Mouse (Mus musculus) fibroblast of lung, adult 2 months (primary cell): ENCODE data around the gene Ddx39b.

ENCODE experiments used
- DNase-seq: peaks from one replicate; pipeline ENCODE4 v3.0.0-alpha.2; 2011; ENCODE audit warnings: low read depth

Ddx39b gene

GRCm38 (mm10) chr17:35241305-35242014, at the start of gene Ddx39b:
Gene Ddx39b (plus strand): TSS chr17:35241746.
- DNase-seq = peak; percentile 90

DNA sequence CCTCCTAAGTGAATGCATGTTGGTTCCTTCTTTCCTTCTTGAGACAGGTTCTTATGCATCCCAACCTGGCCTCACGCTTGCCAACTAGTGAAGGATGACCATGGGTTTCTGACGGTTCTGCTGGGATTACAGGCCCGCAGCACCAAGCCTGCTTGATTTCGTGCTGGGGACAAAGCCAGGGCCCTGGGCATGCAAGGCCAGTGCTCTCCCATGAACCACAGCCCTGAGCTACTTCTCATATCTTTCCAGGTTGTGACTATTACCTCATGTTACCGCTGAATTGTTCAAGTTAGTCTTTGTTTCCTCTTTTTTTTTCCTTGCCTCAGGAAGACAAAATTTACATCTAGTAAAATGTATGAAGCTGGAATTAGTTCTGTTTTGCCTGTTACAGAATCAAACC, 48.6 kb upstream of the Ddx39b start:
- DNase-seq = no peak

DNA sequence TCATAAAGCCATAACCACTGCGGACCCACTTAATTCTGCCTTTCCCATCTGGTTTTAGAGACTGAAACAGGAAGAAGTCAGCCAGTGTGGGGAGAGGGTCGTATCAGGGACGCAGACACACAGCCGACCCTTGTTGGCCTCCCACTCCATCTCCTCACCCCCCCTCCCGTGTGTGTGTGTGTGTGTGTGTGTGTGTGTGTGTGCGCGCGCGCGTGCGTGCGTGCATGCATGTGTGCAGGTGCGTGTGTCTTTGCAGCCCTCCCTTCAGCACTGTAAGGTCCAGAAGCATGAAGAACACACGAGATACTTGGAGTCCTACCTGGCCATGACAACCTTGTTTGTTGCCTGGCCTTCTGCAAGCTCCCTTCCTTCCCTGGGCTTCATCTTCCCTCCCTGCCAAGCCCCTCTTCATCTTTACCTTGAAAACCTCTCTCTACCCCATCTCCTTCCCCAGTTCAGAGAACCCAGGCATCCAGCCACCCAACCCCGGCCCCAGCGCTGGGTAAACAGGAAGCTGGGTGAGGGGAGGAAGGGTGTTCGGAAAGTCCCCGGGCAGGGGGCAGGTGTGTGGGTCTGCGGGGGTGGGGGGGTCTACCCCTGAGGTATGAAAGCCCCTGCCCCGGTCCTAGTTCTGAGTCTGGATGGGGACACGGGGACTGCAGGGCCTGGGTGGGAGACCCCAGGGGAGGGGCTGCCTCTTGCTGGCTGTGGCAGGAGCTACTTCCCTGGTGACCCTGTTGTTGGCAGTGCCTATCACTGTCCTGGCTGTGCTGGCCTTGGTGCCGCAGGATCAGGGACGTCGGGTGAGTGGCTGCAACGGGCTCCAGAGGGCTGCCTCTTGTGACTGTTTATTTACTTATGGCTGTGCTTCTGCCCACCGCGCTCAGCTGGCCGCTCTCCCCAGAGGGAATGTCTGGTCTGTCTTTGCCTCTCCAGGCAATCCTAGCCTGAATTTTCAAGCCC, 47.4 kb upstream of the Ddx39b start, which contains the start of gene Ltb:
Gene Ltb (plus strand): TSS at position 559 of the 963 bp plus-strand sequence.
- DNase-seq = no peak

DNA sequence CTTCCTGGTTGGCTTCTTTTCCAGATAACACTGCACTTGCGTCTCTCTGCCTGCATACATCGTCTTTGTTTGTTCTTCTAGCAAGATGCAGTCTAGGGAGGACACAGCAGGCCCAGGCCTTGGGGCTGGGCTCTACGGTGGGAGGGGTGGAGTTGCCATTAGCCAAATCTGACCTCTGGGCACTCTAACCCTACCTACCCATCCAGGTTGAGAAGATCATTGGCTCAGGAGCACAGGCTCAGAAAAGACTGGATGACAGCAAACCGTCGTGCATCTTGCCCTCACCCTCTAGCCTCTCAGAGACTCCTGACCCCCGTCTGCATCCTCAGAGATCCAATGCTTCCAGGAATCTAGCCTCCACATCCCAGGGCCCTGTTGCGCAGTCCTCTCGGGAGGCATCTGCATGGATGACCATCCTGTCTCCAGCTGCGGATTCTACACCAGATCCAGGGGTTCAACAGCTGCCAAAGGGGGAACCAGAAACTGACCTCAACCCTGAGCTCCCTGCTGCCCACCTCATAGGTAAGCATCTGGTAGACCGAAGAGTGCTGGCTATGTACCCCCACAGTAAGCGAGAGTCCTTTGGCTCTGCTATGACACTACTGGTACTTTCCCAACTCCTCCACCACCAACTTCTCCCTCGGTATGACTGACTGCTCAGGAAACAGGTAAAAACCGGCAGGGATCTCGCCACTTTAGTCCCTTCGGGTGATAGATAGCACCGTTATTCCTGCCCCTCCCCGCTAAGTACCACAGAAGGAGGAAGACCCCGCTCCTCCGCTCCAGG, 46.5 kb upstream of the Ddx39b start:
- no peak for DNase-seq

DNA sequence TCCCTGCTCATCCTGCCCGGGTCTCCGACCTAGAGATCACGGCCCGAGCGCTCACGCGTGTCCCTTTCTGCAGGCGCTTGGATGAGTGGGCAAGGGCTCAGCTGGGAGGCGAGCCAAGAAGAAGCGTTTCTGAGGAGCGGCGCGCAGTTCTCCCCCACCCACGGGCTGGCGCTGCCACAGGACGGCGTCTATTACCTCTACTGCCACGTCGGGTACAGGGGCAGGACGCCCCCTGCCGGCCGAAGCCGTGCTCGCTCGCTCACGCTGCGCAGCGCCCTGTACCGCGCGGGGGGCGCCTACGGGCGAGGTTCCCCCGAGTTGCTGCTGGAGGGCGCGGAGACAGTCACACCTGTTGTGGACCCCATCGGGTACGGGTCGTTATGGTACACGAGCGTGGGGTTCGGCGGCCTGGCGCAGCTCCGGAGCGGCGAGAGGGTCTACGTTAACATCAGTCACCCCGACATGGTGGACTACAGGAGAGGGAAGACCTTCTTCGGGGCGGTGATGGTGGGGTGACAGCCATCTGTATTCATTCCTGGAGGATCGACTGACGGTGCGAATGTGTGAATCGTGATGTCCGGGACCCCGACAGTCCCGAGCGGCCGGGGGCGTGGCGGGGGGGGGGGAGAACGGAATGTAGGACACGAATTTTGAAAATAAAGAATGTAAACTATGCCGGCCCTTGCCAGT, 45.8 kb upstream of the Ddx39b start:
- no peak for DNase-seq

- DNase-seq = no peak
These were observed 45.3 kb upstream of the Ddx39b start for GRCm38 (mm10) chr17:35196321-35196641.

- no peak for DNase-seq
These were observed 44.4 kb upstream of the Ddx39b start for GRCm38 (mm10) chr17:35197126-35197525.

DNA sequence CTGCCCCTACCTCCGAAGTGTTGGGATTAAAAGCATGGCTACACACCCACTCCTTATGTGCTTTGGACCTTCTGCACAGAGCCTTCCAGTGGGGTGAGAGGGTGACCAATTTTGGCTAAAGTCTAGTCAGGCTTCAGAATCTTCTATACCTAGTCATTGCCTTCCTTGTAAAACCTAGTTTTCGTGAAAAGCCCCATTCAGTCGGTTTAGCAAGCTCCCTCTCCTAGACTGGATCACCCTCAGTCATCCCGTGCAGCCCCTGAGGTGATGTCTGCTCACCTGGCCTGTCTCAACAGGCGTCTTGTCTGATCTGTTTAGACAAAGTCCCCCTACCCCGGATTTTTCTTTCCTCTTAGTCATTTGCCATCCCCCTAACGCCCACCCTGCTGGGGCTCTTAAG, 43.5 kb upstream of the Ddx39b start:
- DNase-seq = no peak

GRCm38 (mm10) chr17:35198946-35199345, 42.6 kb upstream of the Ddx39b start:
- DNase-seq = no peak

DNA sequence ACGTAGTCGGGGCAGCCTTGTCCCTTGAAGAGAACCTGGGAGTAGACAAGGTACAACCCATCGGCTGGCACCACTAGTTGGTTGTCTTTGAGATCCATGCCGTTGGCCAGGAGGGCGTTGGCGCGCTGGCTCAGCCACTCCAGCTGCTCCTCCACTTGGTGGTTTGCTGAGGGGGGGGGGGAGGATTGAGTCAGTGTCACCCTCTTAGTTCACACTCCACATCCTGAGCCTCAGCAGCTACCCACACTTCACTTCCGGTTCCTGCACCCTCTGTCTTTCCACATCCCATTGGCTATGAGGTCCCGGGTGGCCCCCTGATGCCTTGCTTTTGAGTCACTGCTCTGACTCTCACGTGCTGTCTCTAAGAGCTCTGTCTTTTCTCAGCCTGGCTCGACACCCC, 41.1 kb upstream of the Ddx39b start:
- DNase-seq = no peak

DNA sequence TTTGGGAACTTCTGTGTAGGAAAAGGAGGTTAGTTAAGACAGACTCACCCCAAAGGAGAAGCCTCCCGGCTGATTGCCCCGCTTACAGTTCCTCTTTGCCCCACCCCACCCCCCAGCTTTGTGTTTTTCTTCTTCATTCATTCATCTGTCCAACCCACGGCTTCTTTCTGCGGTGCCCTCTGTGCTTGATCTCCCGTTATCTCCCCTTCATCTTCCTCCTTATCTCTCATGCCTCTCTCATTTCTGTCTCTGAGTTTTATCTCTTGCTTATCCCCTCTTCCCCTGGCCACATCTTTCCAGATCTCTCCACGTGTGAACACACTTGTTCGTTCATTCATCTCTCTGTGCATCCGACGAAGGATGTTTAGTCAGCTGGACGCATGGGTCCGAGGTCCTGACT, 40.4 kb upstream of the Ddx39b start:
- DNase-seq = no peak

DNA sequence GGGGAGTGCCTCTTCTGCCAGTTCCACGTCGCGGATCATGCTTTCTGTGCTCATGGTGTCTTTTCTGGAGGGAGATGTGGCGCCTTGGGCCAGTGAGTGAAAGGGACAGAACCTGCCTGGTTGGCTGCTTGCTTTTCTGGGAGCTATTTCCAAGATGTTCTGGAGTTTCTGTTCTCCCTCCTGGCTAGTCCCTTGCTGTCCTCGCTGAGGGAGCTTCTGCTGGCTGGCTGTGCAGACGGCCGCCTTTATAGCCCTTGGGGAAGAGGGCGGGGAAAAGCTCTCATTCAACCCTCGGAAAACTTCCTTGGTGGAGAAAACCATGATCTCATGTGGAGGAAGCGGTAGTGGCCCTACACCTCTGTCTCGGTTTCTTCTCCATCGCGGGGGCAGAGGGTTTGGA, 39.8 kb upstream of the Ddx39b start, which contains the start of gene Tnf:
Gene Tnf (minus strand): TSS at position 221 of the 400 bp plus-strand sequence.
- no peak for DNase-seq

DNA sequence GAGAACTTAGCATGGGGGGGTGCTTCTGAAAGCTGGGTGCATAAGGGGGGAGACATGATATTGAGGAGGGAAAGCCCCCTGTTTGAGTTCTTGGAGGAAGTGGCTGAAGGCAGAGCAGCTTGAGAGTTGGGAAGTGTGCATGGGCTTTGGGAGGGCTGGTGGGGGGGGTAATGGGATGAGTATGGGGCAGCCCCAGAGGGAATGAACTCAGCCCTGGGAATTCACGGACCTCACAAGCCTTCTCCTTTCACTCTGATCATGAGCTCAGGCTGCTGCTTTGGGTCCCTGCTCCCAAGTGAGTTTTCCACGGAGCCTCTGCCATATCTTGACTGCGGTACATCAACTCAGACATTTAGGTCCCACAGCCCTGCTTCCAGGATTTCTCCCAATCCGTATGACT, 39.1 kb upstream of the Ddx39b start:
- no peak for DNase-seq

DNA sequence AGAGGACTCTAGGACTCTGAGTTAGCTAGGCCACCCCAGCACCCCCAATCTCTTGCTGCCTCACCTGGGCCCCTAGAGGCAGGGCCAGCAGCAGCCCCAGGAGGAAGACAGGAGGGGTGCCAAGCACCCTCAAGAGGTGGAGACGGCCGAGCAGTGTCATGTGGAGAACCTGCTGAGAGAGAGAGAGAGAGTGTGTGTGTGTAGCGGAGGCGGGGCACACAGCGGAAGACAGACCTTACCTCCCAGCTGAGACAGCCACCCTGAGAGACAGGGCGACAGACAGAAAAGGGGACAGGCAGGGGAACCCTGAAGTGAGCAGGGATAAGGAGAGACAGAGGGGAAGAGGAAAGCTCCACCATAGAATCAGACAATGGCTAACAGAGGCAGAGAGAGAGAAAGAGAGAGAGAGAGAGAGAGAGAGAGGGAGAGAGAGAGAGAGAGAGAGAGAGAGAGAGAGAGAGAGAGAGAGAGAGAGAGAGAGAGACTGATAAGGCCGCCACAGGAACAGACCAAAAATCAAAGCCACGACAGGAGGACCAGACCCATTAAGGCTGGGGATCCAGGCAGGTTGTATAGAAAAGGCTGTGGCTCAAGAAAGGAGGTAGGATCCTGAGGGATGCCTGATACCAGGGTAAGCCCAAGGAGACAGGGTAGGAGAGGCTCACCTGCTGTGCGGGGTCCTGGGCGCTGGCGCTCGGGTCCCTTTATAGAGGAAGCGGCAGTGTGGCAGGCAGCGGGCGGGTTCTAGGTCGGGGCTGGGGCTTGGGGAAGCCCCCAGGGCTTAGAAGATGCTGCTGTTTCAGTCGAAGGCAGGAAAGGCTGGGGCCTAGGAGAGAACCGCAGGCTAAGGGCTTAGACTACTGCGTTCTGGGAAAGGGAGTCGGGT, 36.8 kb upstream of the Ddx39b start, which contains the start of gene Lta:
Gene Lta (minus strand): TSS at position 858 of the 886 bp plus-strand sequence.
- DNase-seq = no peak

GRCm38 (mm10) chr17:35205380-35205769, 36.2 kb upstream of the Ddx39b start:
- DNase-seq = no peak

- no peak for DNase-seq
These were observed 31.6 kb upstream of the Ddx39b start for GRCm38 (mm10) chr17:35209785-35210535.

- DNase-seq = no peak
These were observed 31.0 kb upstream of the Ddx39b start for GRCm38 (mm10) chr17:35210593-35210992.

- DNase-seq = no peak
These were observed 28.5 kb upstream of the Ddx39b start for GRCm38 (mm10) chr17:35213071-35213470.

- no peak for DNase-seq
These were observed 22.9 kb upstream of the Ddx39b start for GRCm38 (mm10) chr17:35218516-35219193.
